Mouse (Mus musculus) ES-E14 (cell line): Measurements from ENCODE around the gene Arhgap31.

Experiments used
- MAFK ChIP-seq: IDR thresholded peaks from 2 replicates; pipeline ENCODE4 v1.6.1; 2014; ENCODE audit warnings: mild to moderate bottlenecking, low read depth, low read length, inconsistent platforms; ENCODE audit not compliant: insufficient read depth
- ZNF384 ChIP-seq: IDR thresholded peaks from 2 replicates; pipeline ENCODE4 v1.6.1; 2012; ENCODE audit warnings: low read depth, low read length, inconsistent platforms

GRCm38 (mm10) chr16:38620696-38621450 lies 92.2 kb downstream of the Arhgap31 start:
- TF ChIP-seq ZNF384 (no peak), MAFK (no peak)
